Mouse (Mus musculus) midbrain, embryonic 11.5 days (tissue): ENCODE results near the gene Cts8. TPM values are rescaled to one million over a fixed set of nuclear protein-coding genes. Genes with fewer than 3 reads are reported as not detected.
A peak's percentile ranks its signal among the peaks of the same experiment; 100 is the strongest.

ENCODE experiments used
- ATAC-seq: fragments of 200-750 bp; cut with Nextera tagmentation; 2 replicates; pipeline ENCODE4 v1.8.0; 2017; ENCODE audit warnings: moderate TSS enrichment, moderate library complexity; ENCODE audit not compliant: low FRiP score
- DNase-seq: peaks from one replicate; pipeline ENCODE4 v3.0.0; 2015; ENCODE audit warnings: low spot score; ENCODE audit errors: missing footprints
- H3K27ac ChIP-seq: fragments of 300-500 bp; sonication (generic); 2 replicates; pipeline ENCODE4 v1.5.1; 2014; ENCODE audit warnings: low read depth, low read length
- H3K27me3 ChIP-seq: fragments of 300-500 bp; sonication (generic); 2 replicates; pipeline ENCODE4 v1.6.1; 2014; ENCODE audit warnings: mild to moderate bottlenecking, low read length, moderate library complexity, mixed read lengths; ENCODE audit not compliant: control insufficient read depth, insufficient read depth
- H3K36me3 ChIP-seq: fragments of 300-500 bp; sonication (generic); 2 replicates; pipeline ENCODE4 v1.6.1; 2014; ENCODE audit warnings: mild to moderate bottlenecking, low read length, moderate library complexity, mixed read lengths; ENCODE audit not compliant: control insufficient read depth, insufficient read depth
- H3K4me1 ChIP-seq: fragments of 300-500 bp; sonication (generic); 2 replicates; pipeline ENCODE4 v1.6.1; 2014; ENCODE audit warnings: low read length; ENCODE audit not compliant: control insufficient read depth, insufficient read depth
- H3K4me2 ChIP-seq: fragments of 300-500 bp; sonication (generic); 2 replicates; pipeline ENCODE4 v1.6.1; 2014; ENCODE audit warnings: mild to moderate bottlenecking, moderate library complexity
- H3K4me3 ChIP-seq: fragments of 300-500 bp; sonication (generic); 2 replicates; pipeline ENCODE4 v1.5.1; 2014; ENCODE audit warnings: low read depth, low read length
- H3K9ac ChIP-seq: fragments of 300-500 bp; sonication (generic); 2 replicates; pipeline ENCODE4 v1.6.1; 2014; ENCODE audit warnings: low read length
- H3K9me3 ChIP-seq: fragments of 300-500 bp; sonication (generic); 2 replicates; pipeline ENCODE4 v1.6.1; 2016; ENCODE audit warnings: low read length; ENCODE audit not compliant: control insufficient read depth
- WGBS: fragments of 180-500 bp; shearing (Covaris S2); extraction: QIAGEN DNeasy Blood & Tissue Kit; methylation state at CpG from one replicate; pipeline ENCODE4 v1.1.7; 2014; 5-methylcytosine and 5-hydroxymethylcytosine counted together
- polyA plus RNA-seq: library from polyadenylated mRNA; unstranded; fragments of >200 nt; fragmentation: Nextera tagmentation; extraction: Ambion mirVana; gene quantifications from 2 replicates; pipeline ENCODE4 v1.2.1, GENCODE M21; 2014

Gene Cts8
- not detected in 2 replicates for polyA plus RNA-seq

GRCm38 (mm10) chr13:61255258-61255657 is at the start of gene Cts8:
Cts8 (minus strand) TSS chr13:61255358.
- ATAC-seq: no peak
- peaks cover 16% of the 10 kb centered on the region; the same call in 1 of the 2 replicates for H3K9me3 ChIP-seq
- 86% methylated on average over 2 of the region's 2 CpGs for WGBS

DNA sequence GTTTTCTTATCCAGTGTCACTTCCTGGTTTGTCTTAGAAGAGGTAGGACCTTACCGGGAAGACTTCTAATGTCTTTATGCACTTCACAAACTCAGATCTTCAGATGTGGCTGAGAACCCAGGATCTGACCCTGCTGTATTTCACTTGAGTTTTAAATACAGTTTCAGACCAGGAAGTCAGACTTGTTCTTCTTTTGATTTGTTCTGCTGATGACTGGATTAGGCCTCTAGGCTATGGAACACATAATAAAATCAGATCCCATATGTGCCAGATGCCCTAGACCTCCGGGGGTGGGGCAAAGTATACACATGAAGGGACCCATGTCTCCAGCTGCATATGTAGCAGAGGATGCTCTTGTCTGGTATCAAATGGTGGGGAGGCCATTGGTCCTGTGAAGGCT is 33.6 kb upstream of the Cts8 start, which contains the start of gene Gm49398:
Gm49398 (minus strand) TSS at position 101 of the 400 bp plus-strand sequence.
- DNase-seq: no peak
- no peaks in the 10 kb centered on the region for H3K27me3 ChIP-seq

More at GRCm38 (mm10) chr13:61255258-61255657, at the start of gene Cts8:
- no peaks in the 10 kb centered on the region for H3K27me3 ChIP-seq
- H3K4me3 ChIP-seq: no peak within 1 kb of the TSS
- DNase-seq: no peak
- no peak within 1 kb of the TSS for H3K9ac ChIP-seq
- H3K27ac ChIP-seq: no peak within 1 kb of the TSS
- no peaks in the 10 kb centered on the region for H3K4me1 ChIP-seq
- H3K4me2 ChIP-seq: no peak within 1 kb of the TSS
- no peaks in the 10 kb centered on the region for H3K36me3 ChIP-seq

DNA sequence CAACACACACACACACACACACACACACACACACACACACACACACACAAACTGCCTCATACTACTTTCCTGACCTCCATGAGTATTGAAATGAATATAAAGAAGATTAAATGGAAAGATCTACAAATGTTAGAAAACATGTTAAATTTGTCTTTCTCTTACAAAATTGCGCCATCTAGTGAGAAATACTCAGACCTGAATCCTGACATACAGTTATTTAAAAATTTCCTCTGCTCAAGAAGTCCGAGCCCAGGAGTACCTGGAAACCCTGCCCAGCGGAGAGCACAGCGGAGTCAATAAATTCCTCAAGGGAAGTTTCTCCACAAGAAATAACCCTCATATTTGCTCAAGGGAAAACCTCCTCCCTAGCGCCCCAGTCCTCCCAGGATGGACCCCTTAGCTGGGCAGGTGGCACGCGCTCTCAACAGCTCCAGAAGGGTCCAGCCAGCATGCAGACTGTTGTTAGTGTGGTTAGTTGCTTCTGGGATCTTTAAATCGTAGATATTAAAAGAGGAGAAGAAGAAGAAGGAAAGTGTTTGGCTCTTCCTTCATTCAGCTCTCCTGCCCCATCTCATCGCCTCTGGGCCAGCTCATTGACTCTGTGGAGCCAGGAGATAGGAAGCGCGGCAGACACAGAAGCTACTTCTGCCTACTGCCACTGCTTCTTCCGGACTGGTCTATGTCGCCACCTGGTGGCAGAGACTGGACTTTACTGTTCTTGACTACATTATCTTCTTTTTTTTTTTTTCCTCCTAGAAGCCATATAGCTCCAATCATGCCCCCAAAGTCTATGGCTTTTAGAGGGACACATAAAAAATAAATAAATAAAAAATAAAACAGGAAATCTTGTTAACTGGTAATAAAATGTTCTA is 13.8 kb downstream of the Cts8 start:
- Histone ChIP-seq H3K4me2 (no peak overlapping the region), H3K9ac (no peak overlapping the region), H3K27me3 (no peaks in the 10 kb centered on the region), H3K9me3 (peaks cover 7% of the 10 kb centered on the region), H3K27ac (no peak overlapping the region), H3K4me3 (no peak overlapping the region), H3K4me1 (no peaks in the 10 kb centered on the region), H3K36me3 (no peaks in the 10 kb centered on the region)
- DNase-seq: peak; percentile 82
- WGBS: 61% methylated on average over 13 of the region's 13 CpGs
- ATAC-seq: no peak

More for the DNA sequence above, 33.6 kb upstream of the Cts8 start, which contains the start of gene Gm49398:
- Histone ChIP-seq H3K36me3 (no peaks in the 10 kb centered on the region), H3K4me3 (no peak within 1 kb of the TSS), H3K4me2 (no peak within 1 kb of the TSS), H3K9ac (no peak within 1 kb of the TSS), H3K27ac (no peak within 1 kb of the TSS), H3K9me3 (peaks cover 15% of the 10 kb centered on the region; the same call in 1 of the 2 replicates), H3K4me1 (no peaks in the 10 kb centered on the region)
- WGBS: 84% methylated on average over 2 of the region's 2 CpGs
- ATAC-seq: no peak

DNA sequence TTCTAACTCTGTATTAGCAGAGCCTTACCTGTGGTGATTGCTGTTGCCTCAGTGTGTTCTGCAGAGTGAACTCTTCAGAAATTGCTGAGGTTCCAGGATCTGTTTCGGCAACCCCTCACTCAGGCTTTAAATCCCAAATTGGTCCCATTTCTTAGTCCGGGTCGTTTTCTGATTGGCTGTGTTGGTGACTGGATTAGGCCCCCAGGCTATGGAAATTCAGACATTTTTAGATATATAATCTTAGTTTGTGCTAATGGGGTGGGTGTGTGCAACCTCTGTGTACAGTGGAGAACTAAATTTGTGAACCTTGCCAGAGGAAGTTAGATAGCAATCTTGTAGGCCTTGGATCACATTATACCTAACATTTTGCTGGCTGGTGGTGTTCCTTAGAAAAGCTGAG is 51.8 kb downstream of the Cts8 start, which contains the start of gene Cts6:
Cts6 (minus strand) TSS at position 101 of the 400 bp plus-strand sequence.
- Histone ChIP-seq H3K9me3 (peaks cover 30% of the 10 kb centered on the region), H3K4me1 (no peaks in the 10 kb centered on the region), H3K36me3 (no peaks in the 10 kb centered on the region), H3K27me3 (no peaks in the 10 kb centered on the region), H3K27ac (no peak within 1 kb of the TSS), H3K4me3 (no peak within 1 kb of the TSS), H3K4me2 (no peak within 1 kb of the TSS), H3K9ac (no peak within 1 kb of the TSS)
- DNase-seq (no peak), ATAC-seq (no peak)
- WGBS: 94% methylated on average over 3 of the region's 3 CpGs

Other genes starting within 250 kb of the Cts8 start
- gene Ctsj, start 249.4 kb downstream of the Cts8 start, polyA plus RNA-seq: not detected in 2 replicates
- not detected in 2 replicates for gene Ctsq, start 214.7 kb downstream of the Cts8 start, polyA plus RNA-seq
- gene Ctsr, start 91.1 kb downstream of the Cts8 start, polyA plus RNA-seq: not detected in 2 replicates
- gene Cts6, start 51.9 kb downstream of the Cts8 start, polyA plus RNA-seq: not detected in 2 replicates
- not detected in 2 replicates for gene Gm49398, start 33.5 kb upstream of the Cts8 start, polyA plus RNA-seq
- not detected in 2 replicates for gene Cts7, start 102.8 kb upstream of the Cts8 start, polyA plus RNA-seq